Mouse (Mus musculus) heart, embryonic 16.5 days (tissue): ENCODE measurements around the gene Dagla. TPM values are rescaled to one million over a fixed set of nuclear protein-coding genes. Genes with fewer than 3 reads are reported as not detected.

Source experiments
- ATAC-seq: fragments of 200-750 bp; cut with Nextera tagmentation; replicated peaks from 2 replicates; pipeline ENCODE4 v1.8.0; 2017; ENCODE audit warnings: moderate number of reproducible peaks; ENCODE audit not compliant: insufficient read depth, low FRiP score; ENCODE audit errors: extremely low read depth
- H3K27ac ChIP-seq: fragments of 300-500 bp; sonication (generic); 2 replicates; pipeline ENCODE4 v1.5.1; 2014; ENCODE audit warnings: mild to moderate bottlenecking, low read length, control low read depth, moderate library complexity
- H3K27me3 ChIP-seq: fragments of 300-500 bp; sonication (generic); 2 replicates; pipeline ENCODE4 v1.6.1; 2014; ENCODE audit warnings: low read length, mixed read lengths; ENCODE audit not compliant: control insufficient read depth, insufficient read depth
- H3K36me3 ChIP-seq: fragments of 300-500 bp; sonication (generic); 2 replicates; pipeline ENCODE4 v1.6.1; 2014; ENCODE audit not compliant: control insufficient read depth, insufficient read depth
- H3K4me1 ChIP-seq: fragments of 300-500 bp; sonication (generic); 2 replicates; pipeline ENCODE4 v1.6.1; 2014; ENCODE audit warnings: low read length, mixed read lengths; ENCODE audit not compliant: control insufficient read depth, insufficient read depth
- H3K4me2 ChIP-seq: fragments of 300-500 bp; sonication (generic); 2 replicates; pipeline ENCODE4 v1.6.1; 2014; ENCODE audit warnings: low read depth, mild to moderate bottlenecking, control low read depth, low read length
- H3K4me3 ChIP-seq: fragments of 300-500 bp; sonication (generic); 2 replicates; pipeline ENCODE4 v1.5.1; 2014; ENCODE audit warnings: mild to moderate bottlenecking, control low read depth, low read length
- H3K9ac ChIP-seq: fragments of 300-500 bp; sonication (generic); 2 replicates; pipeline ENCODE4 v1.6.1; 2014; ENCODE audit warnings: low read length, control low read depth
- H3K9me3 ChIP-seq: fragments of 300-500 bp; sonication (generic); replicated peaks from 2 replicates; pipeline ENCODE4 v1.6.1; 2016; ENCODE audit warnings: low read length; ENCODE audit not compliant: control insufficient read depth
- WGBS: fragments of 180-500 bp; shearing (Covaris S2); extraction: QIAGEN DNeasy Blood & Tissue Kit; methylation state at CpG from one replicate; pipeline ENCODE4 v1.1.7; 2014; 5-methylcytosine and 5-hydroxymethylcytosine counted together
- polyA plus RNA-seq: library from polyadenylated mRNA; unstranded; fragments of >200 nt; fragmentation: Nextera tagmentation; extraction: Ambion mirVana; gene quantifications from 2 replicates; pipeline ENCODE4 v1.2.1, GENCODE M21; 2015

The Dagla gene
- polyA plus RNA-seq = 0.89 and 0.92 TPM in 2 replicates

GRCm38 (mm10) chr19:10304810-10305544 lies at the start of gene Dagla:
TSS of gene Dagla (minus strand) at chr19:10304877.
- peak within 1 kb of the TSS; percentile 79 for H3K9ac ChIP-seq
- H3K4me1 ChIP-seq = peaks cover 7% of the 10 kb centered on the region; the same call in 1 of the 2 replicates
- H3K4me3 ChIP-seq = peak within 1 kb of the TSS; percentile 71
- H3K27me3 ChIP-seq = peaks cover 23% of the 10 kb centered on the region
- no peaks in the 10 kb centered on the region for H3K36me3 ChIP-seq
- WGBS = 8% methylated on average over 55 of the region's 56 CpGs
- ATAC-seq = peak; percentile 61
- H3K27ac ChIP-seq = no peak within 1 kb of the TSS
- peak within 1 kb of the TSS; percentile 96 for H3K4me2 ChIP-seq
- no peaks in the 10 kb centered on the region for H3K9me3 ChIP-seq

- ATAC-seq = no peak
- H3K9ac ChIP-seq = no peak overlapping the region
Observed at GRCm38 (mm10) chr19:10352218-10352617, 47.5 kb upstream of the Dagla start.

GRCm38 (mm10) chr19:10347628-10348273 lies 43.1 kb upstream of the Dagla start:
- Histone ChIP-seq H3K36me3 (no peaks in the 10 kb centered on the region), H3K27ac (no peak overlapping the region), H3K4me3 (no peak overlapping the region), H3K9ac (no peak overlapping the region), H3K4me1 (no peaks in the 10 kb centered on the region), H3K4me2 (no peak overlapping the region), H3K27me3 (no peaks in the 10 kb centered on the region), H3K9me3 (no peaks in the 10 kb centered on the region)
- WGBS = 63% methylated on average over 5 of the region's 5 CpGs
- ATAC-seq = no peak

More at GRCm38 (mm10) chr19:10352218-10352617, 47.5 kb upstream of the Dagla start:
- Histone ChIP-seq H3K4me1 (no peaks in the 10 kb centered on the region), H3K4me2 (no peak overlapping the region), H3K9me3 (no peaks in the 10 kb centered on the region), H3K27me3 (no peaks in the 10 kb centered on the region), H3K27ac (no peak overlapping the region), H3K36me3 (no peaks in the 10 kb centered on the region), H3K4me3 (no peak overlapping the region)
- 72% methylated on average over 7 of the region's 7 CpGs for WGBS

GRCm38 (mm10) chr19:10345696-10346095 lies 41.0 kb upstream of the Dagla start:
- no peak overlapping the region for H3K4me3 ChIP-seq
- H3K9me3 ChIP-seq = no peaks in the 10 kb centered on the region
- no peak overlapping the region for H3K27ac ChIP-seq
- H3K36me3 ChIP-seq = no peaks in the 10 kb centered on the region
- peaks cover 14% of the 10 kb centered on the region for H3K4me1 ChIP-seq
- H3K4me2 ChIP-seq = no peak overlapping the region
- H3K9ac ChIP-seq = no peak overlapping the region
- WGBS = 26% methylated on average over 12 of the region's 12 CpGs
- ATAC-seq = no peak
- no peaks in the 10 kb centered on the region for H3K27me3 ChIP-seq

GRCm38 (mm10) chr19:10343866-10344265 lies 39.2 kb upstream of the Dagla start:
- no peak overlapping the region for H3K4me2 ChIP-seq
- peaks cover 7% of the 10 kb centered on the region; the same call in 1 of the 2 replicates for H3K27me3 ChIP-seq

GRCm38 (mm10) chr19:10341817-10342439 lies 37.3 kb upstream of the Dagla start:
- peak overlapping the region; percentile 47 for H3K4me2 ChIP-seq
- H3K36me3 ChIP-seq = no peaks in the 10 kb centered on the region
- H3K4me3 ChIP-seq = no peak overlapping the region
- peaks cover 14% of the 10 kb centered on the region for H3K4me1 ChIP-seq
- ATAC-seq = peak; percentile 87
- WGBS = 23% methylated on average over 12 of the region's 12 CpGs
- H3K9ac ChIP-seq = peak overlapping the region; percentile 54
- peaks cover 7% of the 10 kb centered on the region for H3K27me3 ChIP-seq
- H3K27ac ChIP-seq = peak overlapping the region; percentile 87
- no peaks in the 10 kb centered on the region for H3K9me3 ChIP-seq

More at GRCm38 (mm10) chr19:10343866-10344265, 39.2 kb upstream of the Dagla start:
- no peak overlapping the region for H3K9ac ChIP-seq
- no peaks in the 10 kb centered on the region for H3K9me3 ChIP-seq
- H3K4me1 ChIP-seq = peaks cover 14% of the 10 kb centered on the region
- no peak overlapping the region for H3K4me3 ChIP-seq
- ATAC-seq = no peak
- no peak overlapping the region for H3K27ac ChIP-seq
- WGBS = 87% methylated on average over 10 of the region's 10 CpGs
- no peaks in the 10 kb centered on the region for H3K36me3 ChIP-seq

GRCm38 (mm10) chr19:10341152-10341551 lies 36.5 kb upstream of the Dagla start:
- H3K9ac ChIP-seq = no peak overlapping the region
- no peaks in the 10 kb centered on the region for H3K36me3 ChIP-seq
- 19% methylated on average over 11 of the region's 11 CpGs for WGBS
- no peak for ATAC-seq
- H3K27me3 ChIP-seq = peaks cover 10% of the 10 kb centered on the region
- peak overlapping the region; percentile 24 for H3K27ac ChIP-seq
- no peak overlapping the region for H3K4me3 ChIP-seq
- H3K9me3 ChIP-seq = no peaks in the 10 kb centered on the region
- H3K4me2 ChIP-seq = no peak overlapping the region
- H3K4me1 ChIP-seq = peaks cover 14% of the 10 kb centered on the region

GRCm38 (mm10) chr19:10340661-10341060 lies 36.0 kb upstream of the Dagla start:
- Histone ChIP-seq H3K36me3 (no peaks in the 10 kb centered on the region), H3K27me3 (peaks cover 10% of the 10 kb centered on the region), H3K27ac (no peak overlapping the region), H3K4me1 (peaks cover 14% of the 10 kb centered on the region), H3K4me3 (no peak overlapping the region), H3K4me2 (no peak overlapping the region), H3K9me3 (no peaks in the 10 kb centered on the region), H3K9ac (no peak overlapping the region)
- ATAC-seq = no peak
- WGBS = 33% methylated on average over 5 of the region's 5 CpGs

- Histone ChIP-seq H3K4me1 (peaks cover 14% of the 10 kb centered on the region), H3K36me3 (no peaks in the 10 kb centered on the region), H3K27ac (no peak overlapping the region), H3K9ac (no peak overlapping the region), H3K27me3 (peaks cover 15% of the 10 kb centered on the region), H3K4me3 (no peak overlapping the region), H3K9me3 (no peaks in the 10 kb centered on the region), H3K4me2 (no peak overlapping the region)
- no peak for ATAC-seq
- 37% methylated on average over 5 of the region's 5 CpGs for WGBS
Observed at GRCm38 (mm10) chr19:10339271-10339670, 34.6 kb upstream of the Dagla start.
